ENCODE assay signal across 15 mouse cellular contexts in genomic region chr10:89776029-89776428, GRCm38 (mm10). TPM values are rescaled to one million over a fixed set of nuclear protein-coding genes. Genes with fewer than 3 reads are reported as not detected.
"Had no signal": no experiment of that assay in that cellular context is flagged by ENCODE, and none has a peak within 500 bp of the region (broad histone marks: within the 10 kb centered on the region; RNA-seq: fewer than 3 reads in every experiment).

No protein-coding gene starts in this region.

- H3K4me3 ChIP-seq: left cerebral cortex, adult 2 months; liver, embryonic 13.5 days; neural tube, embryonic 12.5 days; neural tube, embryonic 15.5 days had no signal

- DNase-seq: kidney, adult 2 months; kidney, postnatal 36 days; liver, embryonic 13.5 days; lung, adult 2 months; lung, postnatal 14 days; lung, postnatal 4 days; midbrain, embryonic 14.5 days; retina, postnatal 1 day; thymus, adult 2 months; thymus, postnatal 14 days had no signal

- ATAC-seq: intestine, postnatal 0 days had no signal

- H3K27me3 ChIP-seq: liver, embryonic 13.5 days; neural tube, embryonic 12.5 days; neural tube, embryonic 15.5 days had no signal

RNA-seq across cellular contexts. Expression of gene Actr6, which starts 43.9 kb away (rescaled TPM):
- polyA plus RNA-seq: small intestine, adult 2 months had no signal
